Mouse (Mus musculus): ENCODE results near the gene Cwc25. TPM values are rescaled to one million over a fixed set of nuclear protein-coding genes. Genes with fewer than 3 reads are reported as not detected.

Cwc25 gene
- total RNA-seq (2015) (8.8 and 9.3 TPM in 2 replicates), total RNA-seq (2017) (16.7 and 19.2 TPM in 2 replicates)

DNA sequence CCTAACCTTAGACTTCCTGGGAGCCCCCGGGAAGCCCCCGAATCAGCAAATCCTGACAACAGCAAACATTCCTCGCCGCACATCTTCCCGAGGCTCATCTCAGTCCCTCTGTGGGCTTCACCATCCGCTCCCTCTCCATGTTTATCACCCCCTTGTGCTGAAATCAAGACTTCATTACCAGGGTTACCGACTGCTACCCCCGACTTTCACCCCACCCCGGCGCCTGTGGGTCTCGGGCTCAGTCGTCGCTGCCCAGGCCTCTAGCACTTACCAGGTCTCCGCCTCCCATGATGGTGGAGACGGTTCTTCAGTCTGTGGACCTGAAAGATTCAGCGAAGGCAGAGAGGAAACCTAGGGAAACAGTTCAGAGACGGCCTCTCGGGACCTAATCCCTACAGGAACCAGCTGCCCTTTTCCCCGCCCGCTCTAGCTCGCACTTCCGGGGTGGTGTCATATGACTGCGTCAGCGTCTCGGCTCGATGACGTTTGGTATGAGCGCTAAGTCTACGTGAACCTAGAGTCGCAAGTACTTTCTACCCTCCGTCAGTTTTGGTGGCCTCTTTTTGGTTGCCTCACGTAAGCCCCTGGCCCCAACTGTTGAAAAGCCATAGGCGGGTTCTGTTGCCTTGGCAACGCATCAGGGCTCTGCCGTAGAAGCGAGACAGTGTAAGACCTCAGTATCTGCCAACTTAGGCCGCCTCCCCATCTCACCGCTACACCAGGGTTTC, at the start of gene Cwc25:
Gene Cwc25 (minus strand): TSS at position 403 of the 728 bp plus-strand sequence.
- ATAC-seq (replicated peaks; ENCODE audit: poor library complexity) = peak; percentile 99

DNA sequence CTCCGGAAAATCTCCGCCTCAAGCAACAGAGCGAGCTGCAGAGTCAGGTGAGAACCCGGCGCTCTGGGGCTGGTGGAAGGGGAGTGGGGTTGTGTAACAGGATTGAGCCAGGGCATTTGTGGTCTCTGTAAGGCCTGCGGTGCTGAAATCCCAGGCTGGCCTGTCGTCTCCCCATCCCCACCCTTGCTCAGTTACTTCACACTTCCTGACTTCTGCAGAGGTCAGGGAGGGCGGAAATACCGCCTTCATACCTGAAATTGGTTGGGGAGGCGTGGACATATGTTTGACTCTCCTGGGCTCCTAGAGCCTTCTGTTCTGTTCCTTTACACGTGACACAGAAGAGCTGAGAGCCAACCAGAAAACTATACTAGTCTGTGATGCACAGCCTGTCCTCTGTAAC, 49.4 kb upstream of the Cwc25 start:
- ATAC-seq (replicated peaks; ENCODE audit: poor library complexity) = peak; percentile 72

DNA sequence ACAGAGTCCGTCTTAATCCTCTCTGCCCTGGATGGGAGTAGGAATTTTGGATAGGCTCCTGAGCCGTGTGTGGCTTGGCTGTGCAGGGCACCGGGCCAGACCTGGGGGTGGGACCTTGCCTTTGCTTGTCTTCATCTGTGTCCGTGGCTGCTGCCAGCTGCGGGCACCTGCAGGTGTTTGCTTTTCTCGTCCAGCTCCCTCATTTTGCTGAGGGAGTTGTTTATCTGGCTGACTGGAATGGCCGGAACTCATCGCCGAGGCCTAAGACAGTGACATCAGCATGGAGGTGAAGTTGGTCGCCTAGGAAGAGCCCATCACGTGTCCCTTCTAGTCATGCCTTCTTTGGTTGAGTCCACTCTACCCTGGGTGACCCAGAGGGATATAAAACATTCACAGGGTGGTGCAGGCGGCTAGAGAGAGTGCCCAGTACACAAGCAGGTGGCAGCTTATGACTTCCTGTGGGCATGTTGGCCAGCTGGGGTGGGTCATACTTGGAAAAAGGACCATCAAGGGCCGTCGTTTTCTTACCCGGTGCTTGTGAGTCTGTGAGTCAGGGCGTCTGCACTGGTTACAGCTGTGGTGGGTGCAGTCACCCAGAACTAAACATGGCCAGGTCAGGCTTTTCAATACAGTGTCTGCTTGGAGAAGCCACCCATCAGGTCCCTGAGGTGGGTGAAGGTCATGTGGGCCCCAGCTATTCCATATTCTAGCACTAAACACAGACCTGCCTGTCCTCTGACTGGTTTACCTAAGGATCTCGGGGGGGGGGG, 47.6 kb upstream of the Cwc25 start:
- no peak for ATAC-seq (replicated peaks; ENCODE audit: poor library complexity)

DNA sequence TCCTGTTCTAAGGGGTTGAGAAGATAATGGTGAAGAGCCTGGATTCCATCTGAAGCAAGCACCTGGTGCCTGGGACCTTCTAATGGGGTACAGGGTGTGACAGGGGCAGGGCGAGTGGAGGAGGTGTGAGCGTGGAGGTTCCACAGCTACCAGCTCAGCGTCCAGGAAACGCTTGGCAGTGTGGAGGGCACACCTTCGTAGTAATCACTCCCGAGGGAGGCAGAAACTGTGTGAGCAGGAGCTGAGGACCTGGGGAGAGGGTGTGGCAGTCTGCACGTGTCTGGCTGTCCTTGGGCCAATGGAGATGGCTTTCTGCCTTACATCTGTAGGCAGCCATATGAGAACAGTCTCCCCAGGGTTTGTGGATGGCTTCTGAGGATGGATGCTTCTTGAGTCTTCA, 46.7 kb upstream of the Cwc25 start:
- ATAC-seq (replicated peaks; ENCODE audit: poor library complexity) = no peak

DNA sequence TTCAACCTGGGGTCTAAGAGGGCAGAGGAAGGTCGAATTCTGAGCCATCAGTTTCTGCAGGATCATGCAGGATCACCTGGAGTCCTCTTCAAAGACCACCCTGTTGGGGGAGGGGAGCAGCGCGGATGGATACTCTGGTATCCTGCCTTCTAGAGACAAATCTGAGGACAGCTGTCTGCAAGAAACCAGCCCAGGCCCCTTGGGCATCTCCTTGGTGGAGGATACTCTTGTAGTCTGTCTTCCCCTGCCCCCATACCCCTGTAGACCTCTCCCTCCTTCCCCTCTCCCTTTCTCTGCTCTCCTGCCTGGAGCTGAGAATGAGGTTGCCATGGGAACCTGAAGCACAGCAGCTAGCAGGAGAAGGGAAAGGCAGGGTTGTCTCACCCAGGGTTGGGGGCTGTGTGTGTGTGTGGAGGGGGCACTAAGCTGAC, 46.1 kb upstream of the Cwc25 start:
- no peak for ATAC-seq (replicated peaks; ENCODE audit: poor library complexity)

DNA sequence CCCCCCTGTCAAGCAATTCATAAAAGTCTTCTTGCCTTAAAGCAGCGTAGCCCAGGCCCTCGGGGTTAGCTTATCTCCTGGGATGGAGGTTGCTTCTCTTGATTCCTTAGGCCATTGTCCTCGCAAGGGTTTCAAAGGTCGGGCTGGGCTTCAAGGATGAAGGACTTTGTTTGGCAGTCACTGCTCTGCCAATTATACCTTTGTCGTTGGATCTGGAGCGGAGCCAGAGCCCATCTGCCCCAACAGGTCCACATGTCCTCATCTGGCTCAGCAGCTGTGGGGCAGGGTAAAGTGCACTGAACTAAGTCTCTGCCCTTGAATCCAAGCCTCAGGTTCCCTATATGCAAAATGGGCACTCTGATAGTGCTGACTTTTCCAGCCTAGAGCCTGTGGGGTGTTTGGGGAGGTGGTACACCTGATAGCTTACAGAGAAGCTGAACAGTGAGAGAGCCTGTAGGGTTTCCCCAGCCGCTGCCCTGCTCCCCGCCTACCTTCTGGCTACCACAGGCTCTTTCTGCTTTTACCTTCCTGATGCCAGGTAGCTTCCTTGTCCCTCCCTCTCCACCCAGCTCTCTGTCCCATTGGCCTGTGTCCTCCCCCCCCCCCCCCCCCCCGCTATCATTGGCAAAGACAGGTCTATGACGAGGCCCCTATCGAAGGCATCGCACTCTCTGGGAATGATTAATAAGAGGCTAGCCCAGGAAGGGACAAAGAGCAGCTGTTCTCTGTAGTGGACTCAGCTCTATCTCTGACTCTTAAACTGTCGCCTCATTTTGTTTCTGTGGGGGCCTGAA, 45.4 kb upstream of the Cwc25 start:
- ATAC-seq (replicated peaks; ENCODE audit: poor library complexity) = no peak

DNA sequence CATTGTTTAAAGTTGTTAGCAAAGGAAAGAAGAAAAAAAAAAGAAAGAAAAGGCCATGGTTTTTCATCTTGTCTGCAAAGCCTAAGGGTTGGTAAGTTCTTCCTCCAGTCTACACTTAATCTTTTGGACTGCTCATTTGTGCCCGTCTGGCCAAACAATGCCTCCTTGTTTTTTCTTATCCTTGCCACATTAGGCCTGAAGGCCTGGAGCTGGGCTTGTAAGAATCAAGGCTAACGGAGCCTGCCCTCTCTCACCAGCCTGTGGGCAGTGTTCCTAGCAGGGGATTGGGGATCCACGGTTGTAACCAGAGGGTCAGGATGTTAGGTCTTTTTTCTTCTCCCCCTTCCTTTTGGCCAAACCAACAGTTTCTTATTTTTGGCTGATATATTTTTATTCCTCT, 44.6 kb upstream of the Cwc25 start:
- no peak for ATAC-seq (replicated peaks; ENCODE audit: poor library complexity)

DNA sequence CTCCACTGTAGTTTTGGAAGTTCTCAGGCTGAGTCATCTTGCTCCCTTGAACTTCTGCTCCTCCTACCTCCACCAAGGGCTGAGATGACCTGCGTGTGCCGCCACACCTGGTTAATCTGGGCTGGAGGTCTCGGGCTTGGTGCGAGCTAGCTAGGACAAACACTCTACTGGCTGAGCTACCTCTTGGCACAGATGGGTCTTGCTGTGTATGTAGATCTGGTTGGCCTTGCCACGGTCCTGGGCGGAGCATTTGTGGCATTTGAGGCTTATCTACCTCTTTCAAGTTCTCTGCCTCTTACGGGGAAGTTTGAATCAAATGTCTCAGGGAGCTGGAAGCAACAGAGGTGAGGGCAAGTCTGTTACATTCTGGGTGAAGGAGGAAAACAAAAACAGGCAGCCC, 44.0 kb upstream of the Cwc25 start:
- peak; percentile 63; the same call in 1 of the 2 replicates for ATAC-seq (replicated peaks; ENCODE audit: poor library complexity)

DNA sequence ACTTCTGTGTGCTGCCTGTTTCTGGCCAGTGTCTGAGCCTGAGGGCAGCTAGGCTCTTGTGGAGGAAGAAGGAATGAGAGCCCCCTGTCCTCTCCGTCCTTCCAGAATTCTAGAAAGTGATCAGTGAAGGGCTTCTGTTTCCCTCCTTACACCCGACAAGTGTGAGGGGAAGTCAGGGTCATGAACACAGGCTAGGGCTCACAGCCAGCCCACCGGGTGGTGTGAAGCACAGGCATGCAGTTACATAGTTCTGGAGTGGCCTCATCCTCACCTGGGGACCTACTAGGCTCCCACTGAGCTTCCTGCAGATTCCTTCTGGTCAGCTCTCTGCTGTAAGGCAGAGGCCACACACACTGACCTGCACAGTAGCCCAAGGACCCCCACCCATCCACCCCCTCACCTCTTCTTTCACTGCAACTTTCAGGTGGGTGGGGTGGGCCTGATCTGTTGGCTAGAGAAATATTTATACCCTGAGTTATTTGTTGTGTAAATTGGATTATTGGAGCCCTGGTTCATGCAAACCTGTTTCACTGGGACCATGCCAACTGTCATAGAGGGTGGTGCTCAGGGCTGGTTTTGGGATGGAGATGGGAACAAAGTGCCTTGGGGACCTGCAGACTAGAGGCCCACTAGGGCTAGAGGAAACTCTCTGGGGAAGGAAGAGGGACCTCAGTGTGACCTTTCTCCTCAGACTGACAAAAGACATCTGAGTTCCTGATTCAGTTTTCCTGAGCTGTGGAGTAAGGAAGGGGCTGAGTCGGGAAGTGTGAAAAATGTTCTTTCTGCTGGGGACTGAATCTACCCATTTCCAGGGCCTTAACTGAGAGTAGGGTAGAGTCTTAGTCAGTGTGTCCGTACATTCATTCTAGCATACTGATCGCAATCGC, 43.1 kb upstream of the Cwc25 start:
- ATAC-seq (replicated peaks; ENCODE audit: poor library complexity) = no peak

DNA sequence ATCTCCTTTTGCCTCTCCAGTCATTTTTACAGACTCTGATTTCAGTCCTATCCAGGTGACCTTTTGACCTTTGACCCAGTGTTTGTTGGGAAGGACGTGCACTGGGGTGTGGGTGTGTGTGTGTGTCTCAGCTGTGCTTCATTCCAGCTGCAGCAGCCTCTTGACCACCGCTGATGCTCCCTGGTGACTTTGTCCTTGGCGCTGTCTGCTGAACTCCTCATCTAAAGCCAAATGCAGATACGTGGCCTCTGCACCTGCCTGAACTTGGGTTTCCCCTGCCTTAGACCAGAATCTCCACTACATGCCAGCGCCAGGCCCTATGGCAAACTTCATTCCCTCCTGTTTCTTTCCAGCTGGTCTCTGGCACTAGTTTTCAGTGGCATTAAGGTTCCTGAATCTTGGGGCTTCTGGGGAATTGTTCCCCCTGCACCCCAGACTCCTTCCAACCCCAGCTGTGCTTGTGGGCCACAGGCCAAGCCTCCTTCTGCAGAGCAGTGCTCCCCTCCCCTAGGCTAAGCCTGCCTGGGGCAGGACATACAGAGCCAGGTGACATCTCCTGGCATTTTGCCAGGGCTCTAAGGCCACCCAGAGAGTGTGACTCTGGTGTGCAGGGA, 42.4 kb upstream of the Cwc25 start:
- ATAC-seq (replicated peaks; ENCODE audit: poor library complexity) = no peak

DNA sequence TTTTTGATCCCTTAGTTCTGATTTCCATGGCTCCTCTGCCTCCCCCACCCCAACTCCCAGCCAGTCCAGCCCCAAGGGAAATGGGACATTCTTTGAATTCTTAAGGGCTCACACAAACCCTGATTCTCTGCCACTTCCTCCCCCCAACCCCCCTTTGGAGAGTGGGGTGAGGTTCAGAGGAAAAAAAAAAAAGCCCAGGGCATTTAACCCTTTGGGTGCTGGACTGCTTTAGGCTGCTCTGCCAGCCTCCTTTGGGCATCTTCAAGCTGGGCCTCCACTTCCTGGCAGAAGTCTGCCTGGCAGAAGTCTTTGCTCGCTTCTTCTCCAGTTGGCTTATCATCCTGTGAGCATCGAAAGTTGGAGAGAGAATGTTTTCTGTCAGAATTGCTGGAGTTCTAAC, 41.7 kb upstream of the Cwc25 start:
- ATAC-seq (replicated peaks; ENCODE audit: poor library complexity) = no peak

DNA sequence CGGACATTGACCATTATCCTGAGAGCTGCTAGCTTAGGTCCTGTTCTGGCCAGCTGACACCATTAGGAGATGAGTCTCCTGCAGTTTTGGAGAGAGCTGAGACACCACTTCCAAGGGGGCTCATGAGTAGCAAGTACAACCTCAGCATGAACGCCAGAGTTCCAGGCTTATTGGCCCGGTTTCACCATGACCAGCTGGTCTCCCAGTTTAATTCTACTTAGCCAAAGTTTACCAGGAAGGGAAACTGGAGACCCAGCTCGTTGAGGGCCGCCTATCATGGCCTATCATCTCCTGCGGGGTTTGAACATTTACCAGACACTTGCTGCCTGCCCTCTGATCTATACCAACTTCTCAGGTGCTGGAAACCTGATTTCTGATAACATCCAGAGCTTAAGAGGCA, 41.3 kb upstream of the Cwc25 start:
- ATAC-seq (replicated peaks; ENCODE audit: poor library complexity) = no peak

DNA sequence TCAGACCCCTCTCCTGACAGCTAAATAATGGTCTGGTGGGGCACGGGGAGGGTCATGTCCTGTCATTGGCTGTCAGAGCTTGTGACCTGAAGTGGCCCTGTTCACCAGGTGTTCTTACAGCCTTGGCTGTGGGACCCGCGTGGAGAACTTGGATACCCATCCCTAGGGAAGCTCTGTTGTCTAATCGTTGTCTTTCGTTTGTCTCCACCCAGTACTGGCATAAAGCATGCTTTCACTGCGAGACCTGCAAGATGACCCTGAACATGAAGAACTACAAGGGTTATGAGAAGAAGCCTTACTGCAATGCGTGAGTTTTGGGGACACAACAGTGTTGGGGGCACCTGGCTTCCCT, 40.2 kb upstream of the Cwc25 start:
- ATAC-seq (replicated peaks; ENCODE audit: poor library complexity) = no peak

DNA sequence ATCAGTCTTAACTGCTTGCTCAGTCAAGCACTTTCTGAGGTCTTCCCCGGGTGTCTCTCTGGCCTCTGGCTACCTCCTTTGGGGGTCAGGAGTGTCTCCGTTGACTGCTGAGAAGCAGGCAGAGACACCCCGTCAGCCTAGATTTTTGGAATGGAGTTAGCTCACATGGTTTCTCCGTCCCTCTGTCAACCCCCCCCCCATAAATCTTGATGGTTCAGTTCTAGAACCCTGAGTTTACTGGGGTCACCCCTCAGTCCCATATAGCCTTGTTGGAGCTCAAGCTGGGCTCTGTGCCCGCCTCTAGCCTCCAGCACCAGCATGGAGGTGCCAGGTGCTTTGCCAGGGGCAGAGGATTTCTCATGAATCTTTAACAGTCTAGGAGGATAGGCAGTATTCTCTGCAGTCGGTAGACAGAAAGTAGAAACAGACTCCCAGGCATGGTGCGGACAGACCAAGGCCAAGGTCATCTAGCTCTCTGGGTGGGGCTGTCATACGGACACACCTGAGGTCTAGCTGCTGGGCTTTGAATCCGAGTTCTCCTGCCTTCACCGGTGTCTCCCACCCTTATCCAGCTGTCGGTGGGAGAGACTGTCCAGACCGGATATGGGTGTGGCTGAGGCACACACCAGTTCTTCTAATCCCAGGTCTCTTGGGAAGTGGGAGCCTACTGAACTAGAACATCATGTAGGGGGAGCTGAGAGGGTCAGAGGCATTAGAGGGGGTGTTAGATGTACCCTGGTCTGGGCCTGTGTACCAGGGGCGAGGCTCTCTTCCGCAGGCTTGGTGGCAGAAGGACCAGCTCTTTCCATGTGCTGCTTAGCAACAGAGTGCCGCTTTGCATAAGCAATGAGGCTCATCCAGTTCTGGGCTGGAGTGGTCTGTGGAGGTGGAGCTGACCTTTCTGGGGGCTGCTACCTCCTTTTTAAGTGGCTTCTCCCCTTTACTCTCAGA, 39.6 kb upstream of the Cwc25 start:
- no peak for ATAC-seq (replicated peaks; ENCODE audit: poor library complexity)

DNA sequence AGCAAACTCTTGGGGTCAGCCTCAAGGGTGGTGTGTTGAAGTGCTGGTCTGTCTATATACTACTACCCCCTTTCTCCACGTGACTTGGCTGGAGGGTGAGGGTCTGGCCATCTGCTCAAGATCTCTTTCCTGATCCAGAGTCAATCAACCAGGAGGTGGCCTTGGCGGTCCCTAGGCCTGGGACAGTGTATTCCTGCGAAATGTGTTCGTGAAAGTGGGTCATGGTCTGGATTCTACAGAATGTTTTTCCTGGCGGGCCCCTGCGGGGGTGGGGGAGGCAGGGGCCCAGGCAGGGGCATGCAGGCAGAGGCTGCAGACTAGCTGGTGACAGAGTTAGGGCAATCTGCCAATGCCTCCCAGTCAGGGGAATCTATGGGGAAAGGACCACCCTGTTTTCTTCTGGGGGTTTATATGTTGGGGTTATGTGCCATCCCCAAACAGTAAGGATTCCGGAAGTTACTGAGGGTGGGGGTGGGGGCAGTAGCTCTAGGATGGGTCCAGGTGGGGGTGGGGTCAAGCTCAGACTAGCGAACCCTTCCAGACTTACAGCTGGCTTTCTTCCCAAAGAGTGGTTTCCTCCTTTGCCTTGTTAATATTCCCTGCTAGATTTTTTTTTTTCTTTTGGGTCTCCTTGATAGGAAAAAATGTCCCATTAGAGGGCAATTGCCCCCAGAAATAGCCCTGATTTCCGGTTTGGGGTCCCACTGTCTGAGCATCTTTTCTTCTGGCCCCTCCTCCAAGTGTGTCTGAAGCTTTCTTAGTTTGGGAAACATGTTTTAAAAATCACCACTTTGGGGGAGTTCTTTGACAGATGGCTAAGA, 38.7 kb upstream of the Cwc25 start:
- ATAC-seq (replicated peaks; ENCODE audit: poor library complexity) = no peak

DNA sequence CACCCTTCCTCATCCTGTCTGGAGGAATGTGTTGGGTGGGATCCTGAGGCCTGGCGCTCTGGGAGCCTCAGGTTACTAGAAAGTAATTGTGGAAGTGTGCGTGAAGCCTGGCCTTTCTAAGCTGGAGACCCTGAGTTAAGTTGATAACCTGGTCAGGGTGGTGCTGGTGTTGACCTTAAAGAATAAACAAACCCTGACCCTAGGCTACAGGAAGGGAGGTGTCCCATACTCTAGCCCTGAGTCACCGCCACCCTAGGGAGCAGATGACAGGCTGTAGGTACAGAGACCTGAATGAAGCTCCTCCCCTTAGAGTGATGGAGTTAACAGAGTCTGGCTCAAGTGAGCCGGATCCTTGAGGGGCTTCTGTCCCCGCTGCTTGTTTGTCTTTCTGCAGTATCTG, 37.5 kb upstream of the Cwc25 start:
- no peak for ATAC-seq (replicated peaks; ENCODE audit: poor library complexity)

DNA sequence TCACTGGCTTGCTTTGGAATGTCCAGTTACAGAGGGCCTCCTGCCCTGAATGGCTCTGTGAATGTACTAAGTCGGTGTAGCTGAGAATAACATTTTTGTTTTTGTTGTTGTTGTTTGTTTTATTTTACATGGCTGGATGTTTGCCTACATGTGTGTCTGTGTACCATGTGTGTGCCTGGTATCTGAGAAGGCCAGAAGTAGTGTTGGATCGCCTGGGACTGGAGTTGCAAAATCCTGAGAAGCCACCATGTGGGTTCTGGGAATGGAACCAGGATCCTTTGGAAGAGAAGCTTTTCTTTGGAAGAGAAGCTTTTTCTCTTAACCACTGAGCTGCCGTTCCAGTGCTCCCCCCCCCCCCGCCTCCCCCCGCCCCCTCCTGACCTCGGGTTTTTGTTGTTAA, 36.1 kb upstream of the Cwc25 start:
- ATAC-seq (replicated peaks; ENCODE audit: poor library complexity) = no peak

DNA sequence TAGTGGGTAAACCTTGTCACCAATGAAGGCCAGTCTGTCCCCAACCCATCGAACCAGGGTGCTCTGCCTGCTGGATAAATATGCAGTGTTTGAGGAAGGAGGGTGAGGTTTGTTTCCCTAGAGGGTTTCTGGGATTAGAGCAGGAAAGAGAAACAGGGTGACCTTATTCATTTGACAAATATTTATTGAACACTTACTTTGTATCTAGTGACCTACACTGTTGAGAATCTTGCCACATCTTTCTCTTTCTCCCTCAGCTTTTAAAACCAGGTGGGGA, 35.8 kb upstream of the Cwc25 start:
- no peak for ATAC-seq (replicated peaks; ENCODE audit: poor library complexity)

Data from megakaryocyte progenitor cell, adult 5-6 weeks (primary cell).